ENCODE assay signal across 8 mouse cellular contexts in genomic region chr3:54736101-54736927, GRCm38 (mm10). TPM values are rescaled to one million over a fixed set of nuclear protein-coding genes. Genes with fewer than 3 reads are reported as not detected.
DNase-seq lines count a peak whose midpoint lies in the region; ATAC-seq and TF ChIP-seq lines count a peak whose summit lies in the region.

No protein-coding gene starts in this region.

- no peaks in the 10 kb centered on the region for H3K4me1 ChIP-seq in ES-E14 (ENCODE audit: control insufficient read depth in 2 of 2, insufficient read depth in 2 of 2, low read length in 2 of 2, poor library complexity in 1 of 2)
- H3K4me1 ChIP-seq in hindbrain, embryonic 11.5 days (replicated peaks; ENCODE audit: control insufficient read depth, insufficient read depth, low read length) = no peaks in the 10 kb centered on the region
- peaks cover 7% of the 10 kb centered on the region; the same call in 1 of the 2 replicates for H3K4me1 ChIP-seq in liver, adult 2 months (ENCODE audit: control insufficient read depth, insufficient read depth, low read length)

- peak overlapping the region; percentile 73 to 91 for H3K4me3 ChIP-seq in ES-E14 (ENCODE audit: insufficient read depth in 1 of 2, low read depth in 1 of 2, low read length in 2 of 2, poor library complexity in 1 of 2, severe bottlenecking in 1 of 2)
- H3K4me3 ChIP-seq in hindbrain, embryonic 11.5 days (ENCODE audit: low read depth, low read length) = peak overlapping the region; percentile 62
- peak overlapping the region; percentile 85 for H3K4me3 ChIP-seq in liver, adult 2 months (ENCODE audit: insufficient read depth, low read depth, low read length)

- TF ChIP-seq POLR2A in liver, adult 2 months (IDR thresholded peaks at IDR 0.05; ENCODE audit: extremely low read depth, insufficient read depth, low read length) = no peak

- H3K4me2 ChIP-seq in hindbrain, embryonic 11.5 days (replicated peaks; ENCODE audit: low read depth, low read length) = peak overlapping the region; percentile 77

- in situ Hi-C loops in ES-E14 (cut with MboI; ENCODE audit: low sequenced_read_pairs in 2 of 2, unreplicated experiment in 2 of 2) = no loop called here

- no peaks in the 10 kb centered on the region for H3K27me3 ChIP-seq in hindbrain, embryonic 11.5 days (ENCODE audit: control insufficient read depth, insufficient read depth, low read length)
- no peaks in the 10 kb centered on the region for H3K27me3 ChIP-seq in liver, adult 2 months (ENCODE audit: control insufficient read depth, insufficient read depth, low read length)

- no peaks in the 10 kb centered on the region for H3K9me3 ChIP-seq in ES-E14 (ENCODE audit: control insufficient read depth, insufficient read depth, low read depth, low read length)
- H3K9me3 ChIP-seq in hindbrain, embryonic 11.5 days (ENCODE audit: control insufficient read depth, low read length) = no peaks in the 10 kb centered on the region

- no peak for TF ChIP-seq CTCF in liver, adult 2 months (IDR thresholded peaks at IDR 0.05; ENCODE audit: low read depth, low read length)

- H3K9ac ChIP-seq in ES-E14 (ENCODE audit: insufficient read depth, low read depth, low read length, poor library complexity, severe bottlenecking) = peak overlapping the region; percentile 80
- peak overlapping the region; percentile 88 for H3K9ac ChIP-seq in hindbrain, embryonic 11.5 days (ENCODE audit: low read depth, low read length)
- H3K9ac ChIP-seq in liver, adult 2 months (ENCODE audit: low read depth, low read length) = peak overlapping the region; percentile 51

- ATAC-seq in hindbrain, embryonic 11.5 days (ENCODE audit: low FRiP score) = no peak

- 60% methylated on average over 18 of the region's 18 CpGs for WGBS in hindbrain, embryonic 11.5 days
- 51% methylated on average over 18 of the region's 18 CpGs for WGBS in liver, adult 2 months

- no peak overlapping the region for H3K27ac ChIP-seq in ES-E14 (ENCODE audit: insufficient read depth, low read depth, low read length, poor library complexity, severe bottlenecking)
- no peak overlapping the region for H3K27ac ChIP-seq in hindbrain, embryonic 11.5 days (ENCODE audit: low read depth, low read length)
- no peak overlapping the region for H3K27ac ChIP-seq in liver, adult 2 months (replicated peaks; ENCODE audit: insufficient read depth, low read depth, low read length)

- DNase-seq in layer of hippocampus, adult 9-11 months = peak; percentile 27
- DNase-seq in layer of hippocampus, adult 9-10 months (ENCODE audit: low spot score) = no peak
- no peak for DNase-seq in ES-E14 (ENCODE audit: low read depth, low spot score)
- peak; percentile 25 for DNase-seq in embryo, embryonic 11 days
- DNase-seq in hindbrain, embryonic 11.5 days (ENCODE audit: low spot score) = peak; percentile 39
- peak; percentile 45 for DNase-seq in liver, adult 2 months (ENCODE audit: extremely low read depth, low read depth, low spot score)
- peak; percentile 32 for DNase-seq in retina, embryonic 14.5 days (ENCODE audit: low spot score)
- no peak for DNase-seq in spleen, postnatal 36 days (ENCODE audit: low spot score in 2 of 2)

- peaks cover 12% of the 10 kb centered on the region for H3K36me3 ChIP-seq in ES-E14 (ENCODE audit: control insufficient read depth, insufficient read depth, low read length, poor library complexity, severe bottlenecking)
- H3K36me3 ChIP-seq in hindbrain, embryonic 11.5 days (ENCODE audit: control insufficient read depth, insufficient read depth, low read length) = peaks cover 5% of the 10 kb centered on the region; the same call in 1 of the 2 replicates
- H3K36me3 ChIP-seq in liver, adult 2 months (ENCODE audit: control insufficient read depth, insufficient read depth, low read length) = peaks cover 7% of the 10 kb centered on the region

- H3K79me2 ChIP-seq in liver, adult 2 months (ENCODE audit: control insufficient read depth, insufficient read depth, low read length) = no peaks in the 10 kb centered on the region

TF ChIP-seq in ES-E14, 5 proteins besides CTCF, POLR2A, EP300 and RAD21:
- TF ChIP-seq ZC3H11A (IDR thresholded peaks at IDR 0.05; ENCODE audit: borderline replicate concordance, low read depth, low read length) (no peak), ZNF384 (IDR thresholded peaks at IDR 0.05; ENCODE audit: low read depth, low read length) (peak; percentile 87)

RNA-seq across cellular contexts. Expression of gene Alg5, which starts 1.0 kb away (rescaled TPM):
- 38.1 and 46.1 TPM in 2 replicates for total RNA-seq in ES-E14 (2012; rRNA removed)
- 41.2 and 48.5 TPM in 2 replicates for polyA plus RNA-seq in hindbrain, embryonic 11.5 days (2014; fragmentation: Nextera tagmentation; extraction: Ambion mirVana)
- total RNA-seq in liver, adult 2 months (2014; rRNA removed) = 28.3 and 33.4 TPM in 2 replicates
- 14.8 and 17.5 TPM in 2 replicates for polyA plus RNA-seq in liver, adult 2 months (2012; rRNA removed)

RNA-seq across cellular contexts. Expression of gene Exosc8, which starts 1.1 kb away (rescaled TPM):
- total RNA-seq in ES-E14 (2012; rRNA removed) = 116 and 144 TPM in 2 replicates
- 133 and 140 TPM in 2 replicates for polyA plus RNA-seq in hindbrain, embryonic 11.5 days (2014; fragmentation: Nextera tagmentation; extraction: Ambion mirVana)
- total RNA-seq in liver, adult 2 months (2014; rRNA removed) = 17.4 and 22.1 TPM in 2 replicates
- 8.0 and 10.1 TPM in 2 replicates for polyA plus RNA-seq in liver, adult 2 months (2012; rRNA removed)

RNA-seq across cellular contexts. Expression of gene Smad9, which starts 19.1 kb away (rescaled TPM):
- total RNA-seq in ES-E14 (2012; rRNA removed) = 0.26 and 0.54 TPM in 2 replicates
- polyA plus RNA-seq in hindbrain, embryonic 11.5 days (2014; fragmentation: Nextera tagmentation; extraction: Ambion mirVana) = 0.56 and 0.66 TPM in 2 replicates
- total RNA-seq in liver, adult 2 months (2014; rRNA removed) = 3.8 and 7.2 TPM in 2 replicates
- 2.1 and 4.6 TPM in 2 replicates for polyA plus RNA-seq in liver, adult 2 months (2012; rRNA removed)

RNA-seq across cellular contexts. Expression of gene Gm21958, which starts 22.2 kb away (rescaled TPM):
- total RNA-seq in ES-E14 (2012; rRNA removed) = not detected in 2 replicates
- polyA plus RNA-seq in hindbrain, embryonic 11.5 days (2014; fragmentation: Nextera tagmentation; extraction: Ambion mirVana) = not detected in 2 replicates
- total RNA-seq in liver, adult 2 months (2014; rRNA removed) = not detected in 2 replicates
- not detected in 2 replicates for polyA plus RNA-seq in liver, adult 2 months (2012; rRNA removed)

RNA-seq across cellular contexts. Expression of gene Supt20, which starts 43.7 kb away (rescaled TPM):
- total RNA-seq in ES-E14 (2012; rRNA removed) = 53.0 and 56.4 TPM in 2 replicates
- 104 and 119 TPM in 2 replicates for polyA plus RNA-seq in hindbrain, embryonic 11.5 days (2014; fragmentation: Nextera tagmentation; extraction: Ambion mirVana)
- total RNA-seq in liver, adult 2 months (2014; rRNA removed) = 16.4 and 17.0 TPM in 2 replicates
- 10.0 and 15.0 TPM in 2 replicates for polyA plus RNA-seq in liver, adult 2 months (2012; rRNA removed)

Comparison
In these comparisons a context has a peak if more than half of its experiments do, and no peak if none do; other contexts are left out.
1. DNase-seq: peak in layer of hippocampus, adult 9-11 months (single experiment), embryo, embryonic 11 days (single experiment), hindbrain, embryonic 11.5 days (single experiment), liver, adult 2 months (single experiment) and retina, embryonic 14.5 days (single experiment); none in layer of hippocampus, adult 9-10 months (single experiment), ES-E14 (single experiment) and spleen, postnatal 36 days (0 of 2).
2. Peak in every context shown above with its lines, with median percentiles within 50 percentile points of each other: H3K4me3 ChIP-seq and H3K9ac ChIP-seq.